Mouse (Mus musculus): Measurements from ENCODE around the gene Lzic.

DNA sequence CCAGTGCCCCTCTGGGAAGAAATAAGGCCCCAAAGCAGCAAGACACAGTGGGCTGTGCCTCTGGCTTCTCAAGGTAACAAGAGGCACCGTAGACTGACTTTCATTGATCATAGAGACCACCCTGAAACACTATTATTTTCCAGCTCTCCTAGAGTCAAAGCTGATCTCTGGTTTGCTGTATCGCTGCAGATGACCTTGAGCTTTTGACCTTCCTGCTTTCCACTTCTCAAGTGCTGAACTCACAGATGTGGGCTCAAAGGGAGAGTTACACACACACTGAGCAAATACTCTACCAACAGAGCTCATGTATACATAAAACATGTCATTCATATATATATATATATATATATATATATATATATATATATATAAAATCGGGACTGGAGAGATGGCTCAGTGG lies 34.4 kb upstream of the Lzic start:
- TF ChIP-seq POLR2A (IDR thresholded peaks at IDR 0.05; ENCODE audit: control insufficient read depth in 1 of 2, insufficient read depth in 1 of 2, low read depth in 1 of 2, low read length in 2 of 2, poor library complexity in 1 of 2) (no peak), MAX (IDR thresholded peaks at IDR 0.05; ENCODE audit: low read length) (no peak), POLR2AphosphoS2 (IDR thresholded peaks at IDR 0.05; ENCODE audit: low read length) (no peak), CHD1 (IDR thresholded peaks at IDR 0.05; ENCODE audit: low read depth, low read length) (no peak), EP300 (IDR thresholded peaks at IDR 0.05; ENCODE audit: low read depth in 1 of 2, low read length in 2 of 2) (no peak), CTCF (IDR thresholded peaks at IDR 0.05 in 2 of 3, conservative IDR thresholded peaks at IDR 0.05 in 1 of 3; ENCODE audit: control insufficient read depth in 1 of 3, insufficient read depth in 1 of 3, low read depth in 2 of 3, low read length in 3 of 3, poor library complexity in 1 of 3, severe bottlenecking in 1 of 3) (no peak), MAFK (IDR thresholded peaks at IDR 0.05; ENCODE audit: borderline replicate concordance, low read depth, low read length) (no peak), MYB (IDR thresholded peaks at IDR 0.05; ENCODE audit: low read depth, low read length) (no peak), ZNF384 (IDR thresholded peaks at IDR 0.05; ENCODE audit: low read depth, low read length) (no peak), TCF12 (IDR thresholded peaks at IDR 0.05; ENCODE audit: low read depth, low read length) (no peak), SIN3A (IDR thresholded peaks at IDR 0.05; ENCODE audit: low read length) (no peak)
